Mouse (Mus musculus) cerebellum, postnatal 36 days (tissue): ENCODE data around the gene Galnt2.

Experiments used
- DNase-seq, 2 experiments: peaks; one replicate each; pipeline ENCODE4 v3.0.0; 2021 to 2022; ENCODE audit warnings: mixed read lengths in 2 of 2

The Galnt2 gene

GRCm38 (mm10) chr8:124235536-124235935 lies 4.3 kb downstream of the Galnt2 start:
- no peak for DNase-seq

DNA sequence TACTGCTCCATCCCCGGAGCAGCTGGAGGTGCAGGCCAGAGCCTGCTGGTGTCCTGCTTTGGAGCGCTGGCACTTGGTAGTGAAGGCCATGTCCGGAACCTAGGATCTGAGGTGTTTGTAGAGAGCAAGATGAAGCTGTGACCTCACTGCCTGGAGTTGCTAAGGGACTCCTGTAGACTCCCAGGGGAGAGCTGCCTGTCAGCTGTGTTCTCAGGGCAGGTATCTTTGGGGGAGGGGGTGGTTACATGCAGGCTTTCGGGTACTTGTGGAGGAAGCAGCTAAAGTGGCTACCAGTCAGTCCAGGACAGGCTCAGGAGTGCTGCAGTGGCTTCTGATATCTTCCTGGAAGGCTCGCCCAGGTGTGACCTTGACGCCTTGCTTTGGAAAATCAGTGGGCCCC lies 8.2 kb downstream of the Galnt2 start:
- DNase-seq, result no peak

DNA sequence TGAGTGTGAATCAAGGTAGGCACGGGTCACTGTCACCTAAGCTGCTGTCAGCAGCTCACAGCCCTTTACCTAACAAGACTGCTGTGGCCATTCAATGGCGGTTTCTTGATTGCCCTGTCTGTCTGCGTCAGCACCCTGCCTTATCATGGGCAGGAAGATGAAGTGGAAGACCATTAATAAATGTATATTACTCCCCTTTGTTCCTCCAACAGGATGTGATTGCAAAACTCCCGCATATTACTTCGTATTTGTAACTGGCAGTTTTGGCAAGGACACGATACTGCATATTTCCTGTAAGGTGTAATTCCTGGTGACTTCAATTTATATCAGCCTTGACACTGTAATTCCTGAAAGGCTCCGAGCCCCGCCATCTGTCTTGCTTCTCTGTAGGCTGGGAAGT lies 9.7 kb downstream of the Galnt2 start:
- no peak for DNase-seq

DNA sequence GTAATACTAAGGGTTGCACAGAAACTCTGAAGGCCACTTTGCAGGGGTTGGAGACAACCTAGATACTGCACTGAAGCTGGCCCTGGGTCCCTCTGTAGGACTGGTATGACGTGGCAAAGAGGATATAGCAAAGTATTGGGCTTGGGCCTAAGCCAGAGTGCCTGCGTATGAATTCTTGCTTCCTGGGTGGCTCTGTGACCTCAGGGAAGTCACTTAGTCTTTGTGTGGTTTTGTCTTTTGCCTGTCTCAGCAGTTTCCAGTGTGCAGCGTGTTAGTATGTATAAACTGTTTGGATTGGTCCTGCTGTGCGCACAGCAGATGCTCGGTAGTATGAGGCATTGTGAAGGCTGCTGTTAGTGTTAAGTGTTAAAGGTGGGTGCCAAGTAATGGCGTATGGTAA lies 11.0 kb downstream of the Galnt2 start:
- no peak for DNase-seq

GRCm38 (mm10) chr8:124242913-124243312 lies 11.7 kb downstream of the Galnt2 start:
- DNase-seq, result no peak

DNA sequence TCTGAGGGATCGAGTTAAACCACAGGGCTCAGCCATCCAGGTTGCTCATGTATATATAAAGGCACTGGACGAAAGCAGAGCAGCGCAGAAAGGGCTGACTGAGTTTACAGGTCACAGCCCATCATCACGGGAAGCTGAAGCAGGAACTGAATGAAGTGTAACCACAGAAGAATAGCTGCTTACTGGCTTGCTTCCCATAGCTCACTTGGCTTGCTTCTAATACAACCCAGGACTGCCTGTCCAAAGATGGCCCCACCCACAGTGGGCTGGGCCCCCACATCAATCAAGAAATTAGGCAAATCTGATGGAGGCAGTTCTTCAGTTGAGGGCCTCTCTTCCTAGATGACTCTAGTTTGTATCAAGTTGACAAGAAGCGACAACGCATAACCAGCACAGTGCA lies 16.4 kb downstream of the Galnt2 start:
- DNase-seq, result no peak

DNA sequence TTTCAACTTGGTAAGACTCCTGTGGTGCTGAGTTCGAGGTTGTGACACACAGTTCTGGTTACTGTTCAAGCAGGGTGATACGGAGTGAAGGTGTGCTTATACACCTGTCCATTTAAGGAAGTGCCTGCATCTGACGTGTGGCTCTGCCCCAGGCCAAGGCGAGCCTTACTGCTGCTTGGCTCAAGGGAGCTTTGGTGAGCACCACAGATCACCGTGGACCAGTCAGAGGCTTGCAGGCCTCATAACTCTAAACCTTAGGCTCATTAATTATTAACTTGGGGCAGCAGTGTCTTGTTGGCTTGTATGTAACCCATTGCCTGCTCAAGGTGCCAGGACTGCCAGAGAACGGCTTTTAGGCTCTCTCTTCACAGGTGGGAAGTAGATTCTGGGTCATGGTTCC lies 17.5 kb downstream of the Galnt2 start:
- no peak for DNase-seq

GRCm38 (mm10) chr8:124250255-124250654 lies 19.1 kb downstream of the Galnt2 start:
- DNase-seq, result no peak

GRCm38 (mm10) chr8:124250785-124251184 lies 19.6 kb downstream of the Galnt2 start:
- DNase-seq, result no peak

DNA sequence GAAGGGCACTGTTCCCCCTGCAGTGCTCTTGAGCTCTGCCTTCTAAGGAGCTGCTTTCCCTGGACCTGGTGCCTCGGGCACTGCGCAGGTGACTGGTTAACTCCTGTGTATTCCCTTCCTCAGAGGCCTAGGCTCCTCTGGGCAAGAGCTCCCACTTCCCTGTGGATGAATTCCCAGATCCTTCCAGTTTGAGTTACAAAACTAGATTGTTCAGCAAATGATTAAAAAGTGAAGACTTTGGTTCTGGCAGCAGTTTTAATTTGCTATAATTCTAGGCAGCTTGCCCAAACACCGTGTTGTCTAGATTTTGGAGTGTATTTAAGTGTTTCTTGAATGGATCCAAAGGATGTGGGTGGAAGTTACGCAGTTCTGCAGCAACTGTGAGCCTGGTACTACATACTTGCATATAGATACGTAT lies 21.4 kb downstream of the Galnt2 start:
- DNase-seq, result no peak

DNA sequence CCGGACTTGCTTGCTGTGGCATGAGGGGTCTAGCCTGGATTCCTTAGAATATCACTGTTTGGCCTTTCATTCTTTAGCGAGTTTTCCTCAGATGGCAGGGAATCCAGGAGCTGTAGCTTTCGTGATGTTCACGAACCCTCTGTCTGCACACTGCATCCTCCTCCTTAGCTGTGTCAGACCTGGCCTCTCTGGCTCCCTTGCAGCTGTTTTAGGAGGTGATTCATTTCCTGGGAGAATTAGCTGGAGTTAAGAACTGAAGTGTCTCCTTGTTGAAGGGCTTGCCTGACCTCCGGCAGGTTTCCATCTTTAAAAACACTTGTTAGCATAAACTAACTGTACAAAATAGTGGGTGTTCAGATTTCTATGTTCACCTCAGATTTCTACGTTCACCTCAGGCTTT lies 22.7 kb downstream of the Galnt2 start:
- no peak for DNase-seq

DNA sequence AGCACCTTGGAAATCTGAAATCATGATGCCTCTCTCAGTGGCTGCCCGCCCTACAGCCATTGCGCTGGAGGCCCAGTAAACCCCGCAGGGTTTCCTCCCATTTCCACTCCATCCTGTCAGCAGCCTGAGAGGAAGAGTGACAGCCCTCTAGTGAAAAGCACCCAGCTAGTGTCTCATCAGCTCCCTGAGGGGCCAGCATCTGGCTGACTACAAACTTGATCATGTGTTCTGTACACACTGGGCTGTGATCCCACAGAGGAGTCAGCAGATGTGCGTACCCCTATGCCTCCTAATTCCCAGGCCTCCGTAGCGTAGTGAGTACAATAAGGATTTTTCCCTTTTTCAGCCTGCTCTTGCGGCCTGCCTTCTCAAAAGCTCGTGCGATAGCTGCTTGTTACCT lies 25.6 kb downstream of the Galnt2 start:
- no peak for DNase-seq

DNA sequence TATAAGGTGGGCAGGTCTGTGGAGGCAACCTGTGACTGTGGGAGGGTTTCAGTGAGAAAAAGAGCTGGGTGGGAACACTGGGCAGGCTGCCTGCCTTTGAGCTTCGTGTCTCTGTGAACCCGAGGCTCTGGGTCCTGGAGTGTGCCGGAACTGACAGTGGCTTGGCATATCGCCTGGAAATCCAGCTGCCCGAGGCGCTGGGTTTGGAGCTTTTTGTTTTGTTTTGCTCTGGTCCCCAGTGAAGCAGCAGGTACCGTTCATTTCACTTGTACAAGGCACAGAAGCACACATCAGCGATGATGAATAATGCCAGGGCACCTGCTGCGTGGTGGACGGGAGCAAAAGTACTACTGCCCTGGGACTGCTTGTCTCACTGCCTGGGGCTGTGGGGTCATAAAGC lies 26.2 kb downstream of the Galnt2 start:
- peak; percentile 49 to 50 for DNase-seq

GRCm38 (mm10) chr8:124259146-124259545 lies 28.0 kb downstream of the Galnt2 start:
- DNase-seq, result no peak

- no peak for DNase-seq
These were observed 28.7 kb downstream of the Galnt2 start for GRCm38 (mm10) chr8:124259925-124260324.

DNA sequence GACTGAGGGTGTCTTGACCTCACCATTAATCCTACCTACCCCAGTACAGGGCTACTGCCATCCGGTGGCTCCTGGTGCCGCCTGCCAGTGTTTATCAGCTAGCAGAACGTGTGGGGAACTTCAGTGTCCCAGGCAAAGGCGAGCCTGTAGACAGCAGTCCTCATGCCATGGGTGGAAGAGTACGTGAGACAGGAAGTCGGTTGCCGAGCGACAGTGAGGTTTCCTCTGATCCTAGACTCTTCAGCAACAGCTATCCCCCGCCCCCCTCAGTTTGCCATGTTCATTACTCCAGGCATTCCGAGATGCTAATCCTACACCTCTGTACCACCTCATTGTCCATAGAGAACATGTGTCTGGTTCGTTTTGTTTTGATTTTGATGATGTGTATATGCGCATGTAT lies 29.2 kb downstream of the Galnt2 start:
- no peak for DNase-seq

DNA sequence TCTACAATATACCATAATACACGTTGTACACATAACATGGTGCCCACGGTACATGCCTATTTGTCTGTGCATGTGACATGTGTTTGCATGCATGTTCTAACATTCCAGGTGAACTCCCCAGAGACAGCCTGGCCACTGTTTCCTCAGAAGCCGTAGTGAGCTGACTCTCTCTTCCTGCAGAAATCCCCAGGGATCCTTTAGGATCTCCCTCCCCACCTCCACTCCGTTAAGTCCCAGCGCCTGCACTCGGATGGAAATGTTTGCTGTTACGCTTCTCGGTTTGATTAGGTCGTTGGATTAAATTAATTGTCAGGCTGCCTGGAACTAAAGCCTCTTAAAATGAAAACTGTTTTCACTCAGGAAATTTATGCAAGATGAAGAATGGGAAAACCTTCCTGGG lies 31.9 kb downstream of the Galnt2 start:
- no peak for DNase-seq

DNA sequence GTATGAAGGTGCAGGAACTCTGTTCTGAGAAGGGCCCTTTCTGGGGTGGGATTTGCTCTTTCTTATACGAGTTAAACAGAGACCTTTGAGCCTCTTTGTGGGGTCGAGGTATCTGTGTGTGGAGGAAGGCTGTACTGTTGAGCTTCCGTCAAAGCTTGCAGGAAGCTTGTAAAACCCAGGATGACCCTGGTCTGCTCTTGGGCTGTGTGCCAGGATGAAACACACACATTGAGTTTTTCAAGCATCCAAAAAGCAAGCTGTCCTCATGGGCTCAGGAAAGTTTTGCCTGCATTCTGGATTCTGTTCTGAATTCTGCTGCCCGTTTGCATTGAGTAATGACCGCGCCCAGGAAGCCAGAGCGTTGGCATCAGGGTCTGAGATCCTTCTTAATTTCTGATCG lies 32.8 kb downstream of the Galnt2 start:
- DNase-seq, result no peak

DNA sequence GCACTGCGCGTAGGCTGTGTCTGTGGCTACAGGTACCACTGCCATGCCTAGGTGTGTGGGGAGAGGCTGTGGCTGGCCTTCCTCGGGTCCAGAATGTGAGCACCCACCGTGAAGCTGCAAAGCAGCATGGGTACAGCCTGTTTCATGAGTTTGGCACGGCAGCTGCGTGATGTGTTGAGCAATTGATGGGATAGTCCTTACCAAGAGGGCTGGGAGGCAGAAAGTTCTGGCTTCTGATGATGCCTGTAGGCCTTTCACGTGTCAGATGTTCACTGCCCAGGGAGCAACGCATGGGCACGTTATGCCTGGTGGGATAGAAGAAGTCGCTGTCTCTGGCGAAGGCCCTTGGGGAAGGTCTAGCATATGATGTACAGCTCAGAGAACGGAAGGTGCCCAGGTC lies 33.5 kb downstream of the Galnt2 start:
- no peak for DNase-seq

GRCm38 (mm10) chr8:124265130-124265529 lies 33.9 kb downstream of the Galnt2 start:
- no peak for DNase-seq

- no peak for DNase-seq
These were observed 34.6 kb downstream of the Galnt2 start for GRCm38 (mm10) chr8:124265798-124266197.

- DNase-seq, result no peak
These were observed 36.0 kb downstream of the Galnt2 start for GRCm38 (mm10) chr8:124267206-124267605.

- DNase-seq, result no peak
These were observed 39.3 kb downstream of the Galnt2 start for GRCm38 (mm10) chr8:124270504-124270903.

GRCm38 (mm10) chr8:124270904-124271303 lies 39.7 kb downstream of the Galnt2 start:
- no peak for DNase-seq

DNA sequence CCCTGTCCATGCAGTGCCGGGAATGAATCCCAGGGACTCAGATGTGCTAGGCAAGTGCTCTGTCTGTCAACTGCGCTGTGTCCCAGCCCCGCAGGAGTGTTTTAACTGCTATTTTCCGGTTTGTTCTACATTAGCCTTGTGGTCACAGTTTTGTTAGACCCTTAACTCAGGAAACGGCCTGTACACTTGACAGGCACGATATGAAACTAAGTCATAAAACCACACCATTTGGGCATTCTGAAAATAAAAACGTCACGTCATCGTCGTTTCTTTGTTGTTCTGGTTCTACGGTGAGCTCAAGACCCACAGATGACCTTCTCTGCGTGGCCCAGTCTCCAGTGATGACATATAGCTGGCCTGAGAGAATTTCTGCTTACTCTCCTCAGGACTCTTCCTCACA lies 40.3 kb downstream of the Galnt2 start:
- no peak for DNase-seq

- DNase-seq, result no peak
These were observed 41.6 kb downstream of the Galnt2 start for GRCm38 (mm10) chr8:124272792-124273191.
